Mouse (Mus musculus): ENCODE results near the gene Gpr33. TPM values are rescaled to one million over a fixed set of nuclear protein-coding genes. Genes with fewer than 3 reads are reported as not detected.

The Gpr33 gene
- total RNA-seq (2023): not detected

DNA sequence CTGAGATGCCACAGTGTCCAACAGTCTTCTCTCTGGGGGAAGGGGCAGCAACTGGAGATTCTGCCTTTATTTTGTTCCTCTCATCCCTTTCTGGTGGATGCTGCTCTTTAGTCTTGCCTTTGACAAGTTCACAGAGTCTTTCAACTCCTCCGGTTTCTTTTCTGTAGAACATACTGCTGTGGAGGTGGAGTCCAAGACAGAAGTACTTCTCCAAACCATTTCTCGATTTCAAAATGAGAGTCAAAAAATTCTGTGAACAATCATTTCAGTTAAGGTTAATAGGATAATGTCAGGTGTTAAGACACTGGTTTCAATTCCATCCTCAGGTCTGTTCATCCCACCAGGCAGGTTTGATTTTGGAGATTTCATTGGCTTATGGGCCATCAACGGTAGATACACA lies at the start of gene Gpr33:
TSS of gene Gpr33 (minus strand) at position 101 of the 400 bp plus-strand sequence.

DNA sequence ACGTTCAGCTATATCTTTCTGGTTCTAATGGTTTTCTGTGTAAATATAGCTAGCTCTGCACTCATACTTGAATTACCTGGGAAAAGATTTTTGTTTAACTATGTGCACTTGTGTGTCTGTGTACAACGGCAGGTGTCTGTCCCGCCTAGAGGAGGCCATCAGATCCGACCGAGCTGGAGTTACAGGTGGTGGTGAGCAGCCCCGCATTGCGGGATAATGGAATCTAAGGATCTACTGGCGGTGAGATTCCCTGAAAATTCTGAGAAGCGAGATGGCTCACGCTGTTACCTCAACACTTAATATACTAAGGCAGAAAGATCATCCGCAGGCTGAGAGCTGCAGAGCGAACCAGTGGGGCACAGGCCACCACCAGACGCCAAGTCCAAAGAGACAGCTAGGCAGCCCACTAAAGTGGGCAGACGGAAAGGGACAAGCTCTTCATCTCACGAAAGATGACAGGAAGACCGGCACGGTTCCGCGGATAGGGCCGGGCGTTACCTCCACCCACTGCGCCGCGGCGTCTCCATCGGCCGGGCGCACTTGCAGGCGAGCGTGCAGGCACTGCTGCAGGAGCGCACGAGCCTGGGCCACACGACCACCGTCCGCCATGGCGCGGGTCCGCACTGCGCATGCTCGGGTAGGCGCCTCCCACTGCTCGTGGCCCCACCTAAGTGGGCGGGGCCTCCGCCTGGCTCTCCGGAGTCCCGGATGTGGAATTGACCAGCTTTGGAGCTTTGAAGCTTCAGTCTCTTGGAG lies 21.8 kb downstream of the Gpr33 start, which contains the start of gene Dtd2:
TSS of gene Dtd2 (minus strand) at position 625 of the 756 bp plus-strand sequence.

Other genes with a start within 250 kb of the Gpr33 start
- gene Hectd1, start 198.5 kb downstream of the Gpr33 start, total RNA-seq (2023): 10 to 100 TPM; 92.8 to 96.5 TPM
- 10 to 100 TPM; 40.0 to 42.1 TPM for gene Heatr5a, start 56.7 kb downstream of the Gpr33 start, total RNA-seq (2023)
- 1 to 10 TPM; 3.1 to 3.6 TPM for gene Dtd2, start 21.6 kb downstream of the Gpr33 start, total RNA-seq (2023)
- 1 to 10 TPM in 1 of 2 experiments, under 1 TPM in 1; 0.93 to 1.1 TPM for gene Nubpl, start 69.7 kb upstream of the Gpr33 start, total RNA-seq (2023)

Measured in neutrophil, adult 59 days (primary cell).